Mouse (Mus musculus) lung, postnatal 0 days (tissue): Measurements from ENCODE around the gene Itga3. TPM values are rescaled to one million over a fixed set of nuclear protein-coding genes. Genes with fewer than 3 reads are reported as not detected.

ENCODE experiments used
- ATAC-seq: fragments of 200-750 bp; cut with Nextera tagmentation; 2 replicates; pipeline ENCODE4 v1.8.0; 2017; ENCODE audit warnings: moderate library complexity
- DNase-seq: peaks from one replicate; pipeline ENCODE4 v3.0.0-alpha.2; 2016; ENCODE audit warnings: low spot score
- H3K27ac ChIP-seq: fragments of 300-500 bp; sonication (generic); 2 replicates; pipeline ENCODE4 v1.5.1; 2014; ENCODE audit warnings: antibody characterized with exemption, mild to moderate bottlenecking, low read length, mixed read lengths
- H3K27me3 ChIP-seq: fragments of 300-500 bp; sonication (generic); replicated peaks from 2 replicates; pipeline ENCODE4 v1.6.1; 2014; ENCODE audit warnings: low read length, mixed read lengths; ENCODE audit not compliant: insufficient read depth
- H3K36me3 ChIP-seq: fragments of 300-500 bp; sonication (generic); 2 replicates; pipeline ENCODE4 v1.6.1; 2014; ENCODE audit warnings: low read length, mixed read lengths; ENCODE audit not compliant: insufficient read depth
- H3K4me1 ChIP-seq: fragments of 300-500 bp; sonication (generic); 2 replicates; pipeline ENCODE4 v1.6.1; 2014; ENCODE audit warnings: antibody characterized with exemption, low read depth, low read length, mixed read lengths; ENCODE audit not compliant: insufficient read depth
- H3K4me2 ChIP-seq: fragments of 300-500 bp; sonication (generic); replicated peaks from 2 replicates; pipeline ENCODE4 v1.6.1; 2014; ENCODE audit warnings: low read depth, mild to moderate bottlenecking, low read length, moderate library complexity, mixed read lengths
- H3K4me3 ChIP-seq: fragments of 300-500 bp; sonication (generic); 2 replicates; pipeline ENCODE4 v1.5.1; 2014; ENCODE audit warnings: low read depth, low read length
- H3K9ac ChIP-seq: fragments of 300-500 bp; sonication (generic); replicated peaks from 2 replicates; pipeline ENCODE4 v1.6.1; 2014; ENCODE audit warnings: low read depth, mild to moderate bottlenecking
- H3K9me3 ChIP-seq: fragments of 300-500 bp; sonication (generic); 2 replicates; pipeline ENCODE4 v1.6.1; 2016; ENCODE audit warnings: low read length, mixed read lengths
- CTCF ChIP-seq: IDR thresholded peaks from 2 replicates; pipeline ENCODE4 v1.5.1; 2016; ENCODE audit warnings: antibody characterized with exemption, mild to moderate bottlenecking
- EP300 ChIP-seq: IDR thresholded peaks from 2 replicates; pipeline ENCODE4 v1.6.1; 2016; ENCODE audit warnings: antibody characterized with exemption, mild to moderate bottlenecking, control low read depth
- WGBS: fragments of 180-500 bp; shearing (Covaris S2); extraction: QIAGEN DNeasy Blood & Tissue Kit; methylation state at CpG from one replicate; pipeline ENCODE4 v1.1.7; 2014; 5-methylcytosine and 5-hydroxymethylcytosine counted together
- polyA plus RNA-seq: library from polyadenylated mRNA; unstranded; fragments of >200 nt; fragmentation: Nextera tagmentation; extraction: Ambion mirVana; gene quantifications from 2 replicates; pipeline ENCODE4 v1.2.1, GENCODE M21; 2015

Itga3 gene
- polyA plus RNA-seq, 1 experiment from 2014 or later, result 44.3 TPM

DNA sequence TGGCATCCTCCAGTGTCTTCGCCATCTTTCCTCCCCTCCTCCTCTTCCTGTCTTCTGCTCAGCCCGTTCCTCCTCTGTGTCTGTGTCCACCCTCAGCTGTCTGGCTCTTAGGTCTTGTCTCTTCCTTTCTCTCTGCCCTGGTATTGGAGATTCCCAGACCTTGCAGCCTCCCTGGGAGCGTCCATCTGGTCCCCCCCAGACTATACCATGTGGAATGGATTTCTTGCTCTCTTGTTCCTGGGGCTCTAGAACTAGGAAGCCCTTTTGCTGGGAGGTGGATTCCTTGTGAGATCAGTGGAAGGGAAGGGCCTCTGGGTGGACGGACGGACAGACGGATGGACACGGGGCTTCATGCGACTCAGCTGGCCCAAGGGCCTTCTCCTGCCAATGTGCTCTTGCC, 80.5 kb downstream of the Itga3 start:
- H3K27me3 ChIP-seq, result no peaks in the 10 kb centered on the region
- peak overlapping the region; percentile 8; the same call in 1 of the 2 replicates for H3K4me2 ChIP-seq
- H3K27ac ChIP-seq, result no peak overlapping the region
- 81% methylated on average over 8 of the region's 8 CpGs for whole genome bisulfite sequencing
- no peak for DNase-seq
- no peak overlapping the region for H3K9ac ChIP-seq
- ATAC-seq, result no peak
- no peak overlapping the region for H3K4me3 ChIP-seq
- no peak for TF ChIP-seq EP300
- TF ChIP-seq CTCF, result no peak
- no peaks in the 10 kb centered on the region for H3K9me3 ChIP-seq
- H3K36me3 ChIP-seq, result peaks cover 22% of the 10 kb centered on the region; the same call in 1 of the 2 replicates
- peaks cover 30% of the 10 kb centered on the region; the same call in 1 of the 2 replicates for H3K4me1 ChIP-seq

DNA sequence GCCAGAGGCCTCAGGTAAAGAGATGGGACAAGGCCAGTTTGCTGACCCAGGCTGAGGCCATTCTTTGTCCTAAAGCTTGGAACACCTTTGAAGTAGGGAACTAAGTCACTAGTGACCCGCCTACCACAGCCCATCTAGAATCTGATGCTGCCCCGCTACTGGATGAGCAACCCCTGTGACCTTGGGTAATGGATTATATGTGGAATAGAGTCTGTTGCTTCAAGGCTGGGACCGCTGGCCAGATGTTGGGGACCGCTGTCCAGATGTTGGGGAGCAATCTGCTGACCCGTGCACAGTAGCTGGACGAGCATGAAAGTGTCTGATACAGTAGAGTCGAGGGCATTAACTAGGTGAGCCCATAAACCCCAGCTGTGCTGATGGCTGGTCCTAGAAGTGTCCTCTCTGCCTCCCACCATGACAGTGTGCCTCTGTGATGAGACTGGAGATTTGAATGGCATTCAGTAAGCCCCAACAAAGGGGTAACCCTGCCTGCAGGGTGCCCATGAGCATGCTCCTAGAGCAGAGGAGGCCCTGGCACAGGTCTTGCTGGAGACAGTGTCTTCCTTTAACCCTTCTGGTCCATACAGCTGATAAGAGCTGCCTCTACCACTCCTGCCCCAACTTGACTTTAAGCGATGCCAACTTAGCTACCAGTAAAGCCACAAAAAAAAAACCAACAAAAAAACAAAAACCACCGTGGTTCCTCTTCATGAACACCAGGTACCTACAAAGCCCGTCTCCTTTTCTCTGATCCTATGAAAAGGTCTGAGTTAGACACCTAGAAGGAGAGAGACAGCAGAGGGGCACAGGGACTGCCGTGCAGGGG, 81.4 kb downstream of the Itga3 start:
- Histone ChIP-seq H3K9ac (no peak overlapping the region; the same call in 1 of the 2 replicates), H3K27ac (no peak overlapping the region), H3K4me1 (peaks cover 29% of the 10 kb centered on the region; the same call in 1 of the 2 replicates), H3K4me3 (no peak overlapping the region; the same call in 1 of the 2 replicates), H3K4me2 (peak overlapping the region; percentile 94), H3K27me3 (no peaks in the 10 kb centered on the region), H3K36me3 (peaks cover 20% of the 10 kb centered on the region; the same call in 1 of the 2 replicates), H3K9me3 (no peaks in the 10 kb centered on the region)
- ATAC-seq (no peak), DNase-seq (no peak)
- no peak for TF ChIP-seq CTCF
- no peak for TF ChIP-seq EP300
- 79% methylated on average over 11 of the region's 11 CpGs for WGBS

Other genes with a start within 250 kb of the Itga3 start
- 464 and 478 TPM in 2 replicates for gene Col1a1, start 140.6 kb downstream of the Itga3 start, polyA plus RNA-seq
- gene Hils1, start 109.2 kb downstream of the Itga3 start, polyA plus RNA-seq, result not detected in 2 replicates
- 0.33 and 0.55 TPM in 2 replicates for gene Sgca, start 100.5 kb downstream of the Itga3 start, polyA plus RNA-seq
- gene Ppp1r9b, start 85.8 kb downstream of the Itga3 start, polyA plus RNA-seq, result 9.8 and 11.5 TPM in 2 replicates
- gene Samd14, start 66.9 kb downstream of the Itga3 start, polyA plus RNA-seq, result 5.4 and 5.8 TPM in 2 replicates
- 39.3 and 51.1 TPM in 2 replicates for gene Pdk2, start 35.4 kb downstream of the Itga3 start, polyA plus RNA-seq
- gene Dlx3, start 43.3 kb upstream of the Itga3 start, polyA plus RNA-seq, result 0.05 TPM in 1 of 2 replicates, not detected in the other
- 0.55 and 0.79 TPM in 2 replicates for gene Dlx4, start 69.5 kb upstream of the Itga3 start, polyA plus RNA-seq
- 0.18 and 0.25 TPM in 2 replicates for gene Tac4, start 184.7 kb upstream of the Itga3 start, polyA plus RNA-seq
- gene Kat7, start 233.4 kb upstream of the Itga3 start, polyA plus RNA-seq, result 30.7 and 33.5 TPM in 2 replicates